Mouse (Mus musculus) gastrocnemius, postnatal 14 days (tissue): ENCODE measurements around the gene Pank4. TPM values are rescaled to one million over a fixed set of nuclear protein-coding genes. Genes with fewer than 3 reads are reported as not detected.

Experiments
- DNase-seq: peaks from one replicate; pipeline ENCODE4 v3.0.0; 2021; ENCODE audit warnings: mixed read lengths
- intact Hi-C: fragments of 180-260 bp; cut with DNase I; formaldehyde crosslinking; loops from one replicate; pipeline ENCODE4 v1.15.1; 2025; ENCODE audit warnings: low total_unique reads
- total RNA-seq, 2 experiments: library from RNA; stranded (reverse); gene quantifications; 2 replicates each; pipeline ENCODE4 v1.2.3; 2021

The Pank4 gene
- total RNA-seq, 2 experiments from 2014 or later: 24.1 to 31.4 TPM

DNA sequence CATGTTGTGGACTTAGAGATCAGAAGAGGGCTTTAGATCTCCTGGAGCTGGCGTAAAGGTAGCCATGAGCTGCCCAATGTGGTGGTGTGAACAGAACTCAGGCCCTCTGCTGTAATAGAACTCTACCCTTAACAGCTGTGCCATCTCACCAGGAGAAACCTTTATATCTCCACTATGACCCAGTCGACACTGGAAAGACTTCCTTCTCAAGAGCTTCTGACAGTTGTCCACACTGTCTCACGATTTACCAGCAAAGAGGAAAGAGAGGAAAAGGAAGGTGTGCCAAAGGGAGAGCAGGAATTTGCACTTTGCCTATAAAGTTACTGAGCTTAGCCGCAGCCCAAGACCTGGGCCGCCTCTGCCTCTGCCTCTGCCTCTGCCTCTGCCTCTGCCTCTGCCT is 22.1 kb upstream of the Pank4 start:
- no peak for DNase-seq
- intact Hi-C loops: loop anchor here (10.0 kb wide), 1 partner anchor 67 kb away; no protein-coding TSS in a partner anchor

DNA sequence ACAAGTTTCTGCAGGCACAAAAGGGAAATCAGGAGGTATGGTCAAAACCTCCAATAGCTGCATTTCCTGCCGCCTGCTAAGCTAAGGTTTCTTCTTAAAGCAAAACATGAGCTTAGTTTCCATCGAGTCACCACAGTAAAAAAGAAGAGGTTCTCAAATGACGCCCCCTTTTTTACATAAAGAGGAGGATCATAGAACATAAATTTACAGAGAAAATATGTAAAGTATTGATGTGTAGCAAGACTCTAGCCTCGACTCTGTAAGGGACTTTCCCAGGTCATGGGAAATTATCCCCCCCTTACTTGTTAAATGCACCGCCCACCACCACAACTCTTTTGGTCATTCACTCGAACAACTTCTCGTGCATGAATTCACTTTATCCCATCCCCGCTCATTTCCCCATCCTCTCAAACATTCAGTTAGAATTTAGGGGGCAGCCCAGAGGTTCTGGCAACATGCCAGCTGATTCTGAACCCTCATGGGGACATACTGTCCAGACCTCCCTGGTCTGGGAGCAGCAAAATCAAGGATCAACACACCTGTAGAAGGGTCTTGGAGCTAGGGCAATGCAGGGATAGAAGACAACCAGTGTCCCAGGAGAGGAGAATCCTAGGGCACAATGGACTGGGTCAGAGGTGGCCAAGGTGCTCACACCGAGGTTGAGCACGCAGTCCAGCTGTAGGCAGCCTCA is 21.1 kb upstream of the Pank4 start:
- intact Hi-C loops: loop anchor here (10.0 kb wide), 1 partner anchor 68 kb away; no protein-coding TSS in a partner anchor
- DNase-seq: no peak

DNA sequence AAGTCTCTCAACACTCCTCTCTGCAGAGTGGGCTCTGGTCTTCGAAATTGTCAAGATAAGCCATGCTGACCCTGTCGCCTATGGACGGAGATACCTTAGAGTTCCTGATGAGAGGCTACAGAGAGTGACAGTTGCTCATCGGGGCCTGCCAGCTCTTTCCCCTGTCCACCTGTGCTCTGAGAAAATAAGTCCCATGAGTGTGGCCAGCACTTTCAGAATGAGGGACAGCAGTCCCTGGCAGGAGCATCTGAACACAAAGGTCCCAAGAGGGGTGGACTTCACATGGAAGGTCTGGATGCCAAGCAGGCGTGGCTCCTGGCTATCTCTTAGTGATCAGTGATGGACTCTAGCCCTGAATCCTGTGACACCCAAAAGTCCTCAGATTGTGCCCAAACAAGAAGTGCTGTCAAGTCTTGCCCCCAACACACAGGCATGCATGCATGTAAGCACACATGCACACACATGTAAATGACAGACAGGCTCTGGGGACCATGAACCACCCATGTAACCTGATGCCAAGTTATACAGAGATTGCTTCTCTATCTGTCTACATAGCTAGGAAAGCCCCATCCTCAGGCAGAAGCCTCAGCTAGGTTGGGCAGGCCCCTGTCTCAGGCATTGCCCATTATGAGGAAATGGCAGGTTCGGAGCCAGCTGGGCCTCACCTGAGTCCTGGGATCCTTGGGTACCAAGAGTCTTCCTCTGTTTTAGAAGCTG is 20.4 kb upstream of the Pank4 start:
- intact Hi-C loops: loop anchor here (10.0 kb wide), 1 partner anchor 69 kb away; no protein-coding TSS in a partner anchor
- no peak for DNase-seq

DNA sequence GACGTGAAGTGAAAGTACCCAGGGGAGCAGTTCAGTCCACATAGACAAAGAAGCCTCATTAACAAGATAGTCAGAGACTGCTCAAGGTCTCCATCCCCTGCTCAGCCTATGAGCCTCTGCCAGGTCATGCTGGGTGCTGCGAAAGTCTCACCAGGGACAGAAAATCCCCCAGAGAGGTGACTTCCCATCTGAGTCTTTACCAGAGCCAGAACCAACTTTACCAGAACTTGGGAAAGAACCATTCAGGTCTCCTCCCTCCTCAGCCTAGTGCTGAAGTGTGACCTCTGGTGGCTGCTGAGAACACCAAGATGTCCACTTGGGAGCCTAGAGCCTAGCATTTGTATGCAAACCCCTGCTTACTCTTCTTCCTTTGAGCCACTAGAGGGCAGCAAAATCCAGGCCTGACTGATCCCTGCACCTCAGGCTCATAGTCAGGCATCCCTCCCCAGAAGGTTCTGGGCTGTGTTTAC is 19.8 kb upstream of the Pank4 start:
- intact Hi-C loops: loop anchor here (10.0 kb wide), 1 partner anchor 69 kb away; no protein-coding TSS in a partner anchor
- DNase-seq: peak; percentile 74

DNA sequence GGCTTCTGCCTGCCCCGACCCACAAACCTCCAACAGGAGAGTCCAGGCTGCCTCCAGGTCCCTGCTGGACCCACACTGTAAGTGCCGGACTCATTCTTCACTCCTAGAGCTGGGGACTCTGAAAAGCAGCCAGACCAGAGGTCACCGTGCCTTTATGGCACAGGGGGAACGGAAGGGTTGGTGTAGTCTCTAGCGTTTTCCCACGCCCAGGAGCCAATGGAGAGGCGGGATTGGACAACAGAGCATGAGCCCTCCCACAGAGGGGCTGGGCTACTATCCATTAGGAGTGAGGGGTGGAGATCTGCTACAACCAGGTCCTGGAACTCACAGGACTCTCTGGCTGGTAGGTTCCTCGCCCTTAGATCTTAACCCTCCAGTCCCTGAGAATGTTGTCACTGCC is 17.6 kb upstream of the Pank4 start:
- intact Hi-C loops: loop anchor here (10.0 kb wide), 1 partner anchor 72 kb away; no protein-coding TSS in a partner anchor
- DNase-seq: peak; percentile 64

DNA sequence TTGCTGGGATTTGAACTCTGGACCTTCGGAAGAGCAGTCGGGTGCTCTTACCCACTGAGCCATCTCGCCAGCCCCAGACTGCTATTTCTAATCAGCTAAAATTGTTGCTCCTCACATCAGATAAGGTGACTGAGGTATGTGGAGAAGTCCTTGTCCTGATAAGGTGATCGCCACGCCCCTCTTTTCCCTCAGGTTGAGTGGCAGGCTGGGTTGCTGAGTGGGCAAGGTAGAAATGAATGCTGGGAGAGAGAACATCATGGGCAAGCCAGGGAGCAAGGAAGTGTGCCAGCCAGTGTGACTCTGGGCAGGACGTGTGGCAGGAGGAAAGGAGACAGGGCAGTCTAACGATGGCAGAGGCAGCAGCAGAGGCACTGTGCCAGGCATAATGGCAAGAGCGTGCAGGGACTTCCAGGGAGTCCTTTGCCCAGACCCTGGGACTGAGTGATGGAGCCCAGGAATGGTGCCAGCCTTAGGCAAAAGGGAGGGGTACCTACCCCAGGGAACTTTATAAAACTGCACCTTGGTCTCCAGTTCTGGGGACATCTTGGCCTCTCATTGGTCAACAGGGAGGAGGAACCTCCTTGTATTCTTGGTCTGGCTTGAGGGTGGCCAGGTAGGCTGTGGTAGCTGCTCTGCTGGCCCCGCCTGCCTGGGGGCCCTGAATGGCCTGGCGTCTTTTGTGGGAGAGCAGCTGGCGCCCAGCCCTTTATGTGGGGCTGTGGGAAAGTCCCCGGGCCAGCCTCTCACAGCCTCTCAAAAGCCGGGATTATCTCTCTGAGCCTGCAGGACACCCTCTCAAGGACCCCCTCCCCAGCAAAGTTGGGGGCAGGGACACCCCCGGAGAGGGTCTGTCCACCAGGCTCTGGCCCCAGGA is 15.6 kb upstream of the Pank4 start:
- no peak for DNase-seq
- intact Hi-C loops: loop anchor here (10.0 kb wide), 1 partner anchor 74 kb away; no protein-coding TSS in a partner anchor

DNA sequence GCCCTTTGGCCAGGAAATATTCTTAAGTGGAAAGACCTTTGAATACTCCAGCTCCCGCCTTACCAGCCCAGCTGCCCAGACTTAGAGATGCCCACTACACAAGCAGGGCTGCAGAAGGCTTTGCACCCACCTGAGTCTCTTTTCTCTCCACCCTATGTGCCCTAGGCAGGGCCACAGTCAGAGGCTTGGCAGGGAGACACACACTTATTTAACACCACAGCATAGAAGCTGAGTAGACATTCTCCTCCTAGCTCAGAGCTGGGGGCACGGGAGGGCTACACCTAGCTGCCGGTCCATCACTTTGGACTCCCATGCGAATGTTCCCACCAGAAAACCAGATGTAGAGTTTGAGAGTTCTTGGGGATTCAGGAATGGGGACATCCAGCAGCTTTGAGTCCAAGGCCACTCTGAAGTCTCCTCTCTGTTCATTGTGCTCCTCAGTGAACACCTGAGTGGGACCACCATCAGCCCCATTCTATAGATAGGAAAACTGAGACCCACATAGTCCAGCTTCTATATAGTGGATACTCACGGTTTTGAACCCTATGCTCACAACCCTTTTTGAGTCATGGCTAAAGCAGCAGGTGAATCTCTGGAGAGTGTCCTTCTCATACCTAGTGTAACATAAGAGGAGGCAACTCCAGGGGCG is 14.9 kb upstream of the Pank4 start:
- DNase-seq: no peak
- intact Hi-C loops: loop anchor here (10.0 kb wide), 1 partner anchor 74 kb away; no protein-coding TSS in a partner anchor

DNA sequence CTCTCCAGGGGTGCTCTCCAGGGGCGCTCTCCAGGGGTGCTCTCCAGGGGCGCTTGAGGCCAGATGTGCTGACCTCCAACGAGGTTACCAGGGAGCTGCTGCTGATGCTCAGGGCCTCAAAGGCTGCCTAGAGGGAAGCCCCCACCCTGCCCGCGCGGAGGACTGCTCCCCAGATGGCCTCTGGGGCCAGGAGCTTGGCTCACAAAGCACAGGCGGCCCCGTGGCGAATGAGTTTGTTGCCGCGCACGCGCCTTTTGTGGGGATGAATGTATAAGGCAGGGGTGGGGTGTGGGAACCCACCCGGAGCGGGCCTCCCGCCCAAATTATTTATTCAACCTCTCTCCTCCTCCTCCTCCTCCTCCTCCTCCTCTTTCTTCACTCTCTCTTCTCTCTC is 14.3 kb upstream of the Pank4 start:
- no peak for DNase-seq
- intact Hi-C loops: loop anchor here (10.0 kb wide), 1 partner anchor 75 kb away; no protein-coding TSS in a partner anchor

DNA sequence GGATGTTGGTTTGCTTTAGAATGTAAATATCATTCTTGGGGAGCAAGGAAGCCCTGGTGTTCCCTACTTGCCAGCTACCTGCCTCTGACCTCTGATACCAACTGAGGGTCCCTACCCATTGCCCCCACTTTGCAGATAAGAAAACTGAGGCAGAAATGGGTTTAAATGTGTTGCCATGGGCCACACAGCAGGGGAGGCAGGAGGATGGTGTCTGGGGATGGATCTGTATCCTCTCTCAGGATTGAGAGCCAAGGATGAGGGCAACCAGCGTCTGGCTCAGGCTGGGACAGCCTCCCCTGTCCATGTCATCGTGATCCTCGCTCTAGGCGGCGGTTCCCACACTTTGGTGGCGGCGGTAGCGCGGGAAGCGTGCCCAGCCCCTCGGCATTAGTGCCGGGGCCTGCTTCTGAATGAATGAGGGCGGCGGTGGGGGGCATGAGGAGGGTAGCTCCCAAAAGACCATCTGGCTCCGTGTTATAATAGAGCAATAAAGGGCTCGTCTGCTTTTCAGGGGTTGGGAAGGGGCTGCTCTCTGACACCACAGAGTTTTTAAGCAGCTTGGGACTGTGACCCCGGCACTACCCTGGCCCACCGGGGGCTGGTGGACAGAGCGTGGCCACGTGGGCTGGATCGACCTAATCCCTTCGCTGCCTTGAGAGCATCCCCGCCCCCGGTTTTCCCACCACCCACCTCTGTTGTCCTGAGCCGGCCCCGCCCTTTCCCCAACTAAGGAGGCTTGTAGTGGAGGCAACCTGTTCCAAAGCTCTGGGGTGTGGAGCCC is 11.3 kb upstream of the Pank4 start:
- DNase-seq: no peak
- intact Hi-C loops: no loop called here

DNA sequence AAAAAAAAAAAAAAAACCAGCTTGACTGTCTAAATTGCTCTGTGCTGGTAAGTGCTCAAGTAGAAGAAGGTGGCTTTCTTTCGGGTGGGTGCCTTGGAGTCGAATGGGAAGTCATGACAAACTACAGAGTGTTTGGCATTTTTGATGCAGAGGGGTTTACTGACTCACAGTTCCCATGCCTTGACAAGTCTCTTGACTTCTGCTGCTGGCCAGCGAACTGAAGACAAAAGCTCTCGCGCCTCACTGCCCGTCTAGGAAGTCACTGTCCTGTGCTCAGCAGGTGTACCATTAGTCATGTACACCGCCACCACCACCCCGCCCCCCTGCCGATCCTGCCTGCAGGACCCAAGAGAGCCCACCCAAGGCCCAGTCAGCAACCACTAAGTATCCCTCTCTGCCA is 7.3 kb upstream of the Pank4 start:
- intact Hi-C loops: no loop called here
- DNase-seq: no peak

DNA sequence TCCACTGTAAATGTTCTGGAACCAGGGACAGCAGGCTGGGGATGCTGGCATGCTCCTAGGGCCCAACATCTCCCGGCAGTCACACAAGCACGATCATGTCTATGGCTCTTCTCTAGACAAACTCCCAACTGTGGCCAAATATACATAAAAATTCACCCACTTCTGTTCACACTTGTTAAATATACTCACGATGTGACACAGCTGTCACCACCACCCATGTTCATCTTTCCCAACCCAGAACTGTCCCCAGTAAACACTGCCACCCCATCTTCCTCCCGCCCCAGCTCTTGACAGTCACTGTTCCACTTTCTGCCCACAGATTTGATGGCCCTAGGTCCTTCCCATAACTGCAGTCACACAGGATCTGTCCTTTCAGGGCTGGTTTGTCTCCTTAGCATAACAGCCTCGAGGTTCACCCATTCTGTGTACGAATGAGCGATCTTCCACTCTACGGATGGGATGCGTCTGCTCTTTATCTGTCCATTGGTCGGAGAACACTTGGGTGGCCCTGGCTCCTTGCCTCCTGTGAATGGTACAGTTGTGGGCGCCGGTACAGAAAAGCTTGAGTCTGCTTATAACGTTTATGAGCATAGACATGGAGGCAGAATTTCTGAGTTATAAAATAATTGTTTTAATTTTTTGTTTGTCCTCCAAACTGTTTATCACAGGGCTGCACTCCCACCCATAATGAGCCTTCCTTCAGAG is 6.5 kb upstream of the Pank4 start:
- intact Hi-C loops: no loop called here
- no peak for DNase-seq

DNA sequence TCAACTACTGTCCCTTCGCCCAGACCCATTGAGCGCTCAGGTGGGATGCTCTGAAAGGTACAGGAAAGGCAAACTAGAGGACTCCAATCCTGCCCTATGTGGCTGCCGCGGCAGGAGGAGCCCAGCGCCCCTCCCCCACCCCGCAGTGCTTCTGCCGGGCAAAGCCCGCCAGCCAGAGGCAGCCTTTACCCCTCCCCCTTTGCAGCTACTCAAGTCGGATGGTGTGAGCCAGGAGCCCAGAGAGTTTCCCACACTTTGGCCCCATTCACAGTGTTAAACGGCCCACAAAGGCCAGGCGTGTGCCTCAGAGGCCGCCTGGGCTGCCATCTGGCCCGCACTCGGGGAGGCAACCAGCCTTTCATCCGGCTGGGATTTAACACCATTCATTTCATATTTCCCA is 5.8 kb upstream of the Pank4 start:
- intact Hi-C loops: no loop called here
- no peak for DNase-seq

DNA sequence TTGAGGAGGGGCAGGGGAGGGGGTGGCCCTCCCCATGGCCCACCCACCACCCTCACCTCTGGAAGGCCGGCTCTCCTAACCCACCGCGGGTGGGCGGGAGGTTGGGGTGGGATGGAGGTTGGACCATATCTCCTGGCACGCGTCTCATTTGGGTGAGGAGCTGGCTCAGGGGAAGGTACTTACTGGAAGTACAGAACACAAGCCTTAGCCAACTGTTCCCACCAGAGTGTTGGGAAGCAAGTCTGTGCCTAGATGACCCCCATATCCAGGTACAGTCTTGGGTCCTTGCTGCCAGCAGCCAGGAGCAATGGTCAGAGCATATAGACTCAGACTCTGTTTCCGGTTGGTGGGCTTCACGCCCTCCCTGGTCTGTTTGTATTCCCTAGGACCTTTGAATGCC is 5.3 kb upstream of the Pank4 start:
- intact Hi-C loops: no loop called here
- DNase-seq: no peak

DNA sequence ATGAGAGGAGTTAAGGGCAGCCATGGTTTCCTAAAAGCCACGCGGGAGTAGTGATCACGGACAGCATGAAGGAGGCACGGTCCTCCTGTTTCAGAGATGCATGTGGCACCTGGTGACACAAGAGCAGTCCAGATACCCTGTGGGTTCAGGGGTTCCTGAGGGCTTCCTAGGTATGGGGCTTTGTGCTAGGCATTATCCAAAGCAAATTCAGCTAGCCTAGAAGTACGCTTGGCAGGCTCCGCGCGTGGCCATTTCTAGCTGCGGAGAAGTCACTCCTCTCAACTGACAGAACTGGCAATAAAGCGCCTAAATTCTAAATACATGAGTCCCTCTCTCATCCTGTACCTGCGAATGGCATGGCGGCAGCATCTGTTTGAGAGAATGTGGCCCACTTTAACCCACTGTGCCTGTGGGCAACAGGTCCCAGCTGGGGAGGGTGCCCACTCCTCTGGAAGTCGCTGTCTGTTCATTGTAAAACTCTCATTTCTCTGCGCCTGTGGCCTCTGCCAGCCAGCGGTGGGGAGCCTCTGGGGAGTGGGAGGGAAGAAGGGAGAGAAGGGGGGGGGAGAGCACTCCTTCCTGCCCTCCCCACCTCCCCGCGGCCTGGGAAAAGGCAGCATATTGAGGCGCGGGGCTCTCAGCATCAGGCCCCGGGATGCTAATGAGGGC is 3.8 kb upstream of the Pank4 start:
- intact Hi-C loops: no loop called here

DNA sequence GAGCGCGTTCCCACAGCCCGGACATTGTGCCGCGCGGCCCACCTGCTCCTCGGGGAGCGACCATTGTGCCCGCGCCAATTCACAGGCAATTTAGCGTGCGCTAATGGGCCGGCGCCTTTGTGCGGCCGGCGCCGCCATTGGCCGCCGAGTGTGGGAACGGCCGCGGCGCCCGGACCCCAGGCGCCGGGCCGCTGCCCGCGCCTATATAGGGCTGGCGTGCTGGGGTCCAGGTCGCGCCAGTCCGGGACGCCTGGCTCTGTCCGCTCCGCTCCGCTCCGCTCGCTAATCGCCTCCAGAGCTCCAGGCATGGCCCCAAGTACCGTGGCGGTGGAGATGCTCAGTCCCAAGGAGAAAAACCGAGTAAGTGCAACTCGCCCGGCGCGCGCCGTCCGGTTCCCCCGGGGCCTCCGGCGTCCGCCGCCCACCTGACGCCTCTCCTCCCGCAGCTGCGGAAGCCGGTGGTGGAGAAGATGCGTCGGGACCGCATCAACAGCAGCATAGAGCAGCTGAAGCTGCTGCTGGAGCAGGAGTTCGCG is 3.2 kb upstream of the Pank4 start, which contains the start of gene Hes5:
TSS of gene Hes5 (plus strand) at position 234 of the 536 bp plus-strand sequence.
- DNase-seq: no peak
- intact Hi-C loops: no loop called here

More for the DNA sequence above, 3.8 kb upstream of the Pank4 start:
- no peak for DNase-seq

DNA sequence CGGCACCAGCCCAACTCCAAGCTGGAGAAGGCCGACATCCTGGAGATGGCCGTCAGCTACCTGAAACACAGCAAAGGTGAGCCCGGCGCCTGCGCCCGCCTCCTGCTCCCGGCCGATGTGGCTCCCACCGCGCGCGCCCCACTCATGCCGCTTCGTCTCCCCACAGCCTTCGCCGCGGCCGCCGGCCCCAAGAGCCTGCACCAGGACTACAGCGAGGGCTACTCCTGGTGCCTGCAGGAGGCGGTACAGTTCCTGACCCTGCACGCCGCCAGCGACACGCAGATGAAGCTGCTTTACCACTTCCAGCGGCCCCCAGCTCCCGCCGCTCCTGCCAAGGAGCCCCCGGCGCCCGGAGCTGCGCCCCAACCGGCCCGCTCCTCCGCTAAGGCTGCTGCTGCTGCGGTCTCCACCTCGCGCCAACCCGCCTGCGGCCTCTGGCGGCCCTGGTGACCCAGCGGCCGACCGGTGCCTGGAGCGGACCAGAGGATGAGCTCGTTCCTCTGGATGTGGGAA is 2.6 kb upstream of the Pank4 start:
- no peak for DNase-seq
- intact Hi-C loops: no loop called here

DNA sequence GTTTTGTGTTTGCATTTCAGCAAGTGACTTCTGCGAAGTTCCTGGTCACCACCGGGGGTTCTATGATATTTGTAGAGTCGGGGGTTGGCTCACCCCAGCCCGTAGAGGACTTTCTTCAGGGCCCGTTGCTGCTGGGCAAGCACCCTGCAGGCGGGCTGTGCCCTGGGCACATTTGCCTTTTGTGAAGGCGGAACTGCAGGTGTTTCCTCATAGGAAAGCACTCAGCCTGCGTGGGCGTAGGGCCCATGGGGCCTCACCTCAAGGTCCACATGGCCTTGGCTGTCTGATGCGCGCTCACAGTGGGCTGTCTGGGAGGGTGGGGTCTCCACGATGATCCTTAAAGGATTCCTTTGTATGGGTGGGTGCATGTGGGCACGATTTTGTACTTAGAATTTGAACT is 2.0 kb upstream of the Pank4 start:
- intact Hi-C loops: no loop called here
- no peak for DNase-seq
